Mouse (Mus musculus) hindbrain, embryonic 15.5 days (tissue): Measurements from ENCODE around the gene Mat2a. TPM values are rescaled to one million over a fixed set of nuclear protein-coding genes. Genes with fewer than 3 reads are reported as not detected.
"Not testable (repeated sequence)": the region's sequence is repeated elsewhere in the genome, so short reads cannot be mapped to it uniquely, and the experiment has no call there.

ENCODE experiments used
- ATAC-seq: fragments of 200-750 bp; cut with Nextera tagmentation; 2 replicates; pipeline ENCODE4 v1.8.0; 2017; ENCODE audit warnings: low read depth, moderate number of reproducible peaks, moderate TSS enrichment; ENCODE audit not compliant: low FRiP score
- H3K27ac ChIP-seq: fragments of 300-500 bp; sonication (generic); replicated peaks from 2 replicates; pipeline ENCODE4 v1.5.1; 2015; ENCODE audit warnings: mild to moderate bottlenecking, inconsistent platforms
- H3K27me3 ChIP-seq: fragments of 300-500 bp; sonication (generic); 2 replicates; pipeline ENCODE4 v1.6.1; 2015; ENCODE audit warnings: control low read depth, inconsistent platforms
- H3K36me3 ChIP-seq: fragments of 300-500 bp; sonication (generic); 2 replicates; pipeline ENCODE4 v1.6.1; 2015; ENCODE audit warnings: control low read depth, inconsistent platforms
- H3K4me1 ChIP-seq: fragments of 300-500 bp; sonication (generic); replicated peaks from 2 replicates; pipeline ENCODE4 v1.6.1; 2015; ENCODE audit warnings: control low read depth, inconsistent platforms
- H3K4me2 ChIP-seq: fragments of 300-500 bp; sonication (generic); 2 replicates; pipeline ENCODE4 v1.6.1; 2015; ENCODE audit warnings: moderate library complexity, mild to moderate bottlenecking, inconsistent platforms
- H3K4me3 ChIP-seq: fragments of 300-500 bp; sonication (generic); 2 replicates; pipeline ENCODE4 v1.5.1; 2015; ENCODE audit warnings: mild to moderate bottlenecking, inconsistent platforms
- H3K9ac ChIP-seq: fragments of 300-500 bp; sonication (generic); 2 replicates; pipeline ENCODE4 v1.6.1; 2015; ENCODE audit warnings: inconsistent platforms
- H3K9me3 ChIP-seq: fragments of 300-500 bp; sonication (generic); 2 replicates; pipeline ENCODE4 v1.6.1; 2016; ENCODE audit warnings: control low read depth, inconsistent platforms
- WGBS: fragments of 180-500 bp; shearing (Covaris S2); methylation state at CpG from one replicate; pipeline ENCODE4 v1.1.7; 2015; 5-methylcytosine and 5-hydroxymethylcytosine counted together
- polyA plus RNA-seq: library from polyadenylated mRNA; unstranded; fragments of >200 nt; fragmentation: Nextera tagmentation; extraction: Ambion mirVana; gene quantifications from 2 replicates; pipeline ENCODE4 v1.2.1, GENCODE M21; 2015

Mat2a gene
- polyA plus RNA-seq, 1 experiment from 2014 or later: 326 TPM

DNA sequence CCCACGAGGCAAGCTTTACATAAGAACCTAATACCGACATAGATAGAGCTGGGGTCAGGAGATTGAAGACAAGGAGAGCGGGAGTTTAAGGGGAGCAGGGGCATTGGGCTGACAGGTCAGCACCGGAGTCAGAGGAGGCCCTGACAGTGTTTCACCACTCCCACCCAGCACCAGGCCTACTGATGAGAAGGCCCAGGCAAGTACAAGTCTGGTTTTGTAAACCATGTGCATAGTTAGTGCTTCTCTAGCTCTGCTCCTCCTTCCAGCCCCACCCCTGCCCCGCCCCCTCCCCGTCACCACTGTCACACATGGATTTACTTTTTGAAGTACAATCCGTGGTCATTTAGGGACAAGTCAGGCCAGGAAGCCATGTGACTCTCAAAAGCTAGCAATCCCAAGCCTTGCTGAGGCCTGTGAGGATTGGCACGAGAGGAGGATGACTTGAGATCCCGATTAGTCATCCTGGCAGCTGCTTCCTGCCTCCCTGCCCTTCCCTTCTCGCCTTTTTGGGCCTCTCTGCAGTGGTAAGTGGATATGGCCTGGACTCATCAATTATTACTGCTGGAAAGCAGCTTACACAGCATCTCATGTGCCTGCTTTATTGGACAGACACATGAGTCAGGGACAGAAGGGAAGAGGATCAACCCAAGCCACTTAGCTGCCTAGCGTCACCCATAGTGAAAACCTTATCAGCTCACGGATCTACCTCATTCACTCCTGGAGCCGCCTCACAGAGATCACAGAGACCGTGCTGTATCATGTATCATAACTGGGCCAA lies 34.1 kb upstream of the Mat2a start:
- Histone ChIP-seq H3K27me3 (no peaks in the 10 kb centered on the region), H3K9me3 (no peaks in the 10 kb centered on the region), H3K4me3 (no peak overlapping the region), H3K4me2 (no peak overlapping the region), H3K27ac (no peak overlapping the region), H3K4me1 (0 out of 2 replicates have a peak, but pooled peaks cover 3% of the 10 kb centered on the region), H3K9ac (no peak overlapping the region), H3K36me3 (no peaks in the 10 kb centered on the region)
- ATAC-seq: no peak
- 69% methylated on average over 14 of the region's 14 CpGs for WGBS

DNA sequence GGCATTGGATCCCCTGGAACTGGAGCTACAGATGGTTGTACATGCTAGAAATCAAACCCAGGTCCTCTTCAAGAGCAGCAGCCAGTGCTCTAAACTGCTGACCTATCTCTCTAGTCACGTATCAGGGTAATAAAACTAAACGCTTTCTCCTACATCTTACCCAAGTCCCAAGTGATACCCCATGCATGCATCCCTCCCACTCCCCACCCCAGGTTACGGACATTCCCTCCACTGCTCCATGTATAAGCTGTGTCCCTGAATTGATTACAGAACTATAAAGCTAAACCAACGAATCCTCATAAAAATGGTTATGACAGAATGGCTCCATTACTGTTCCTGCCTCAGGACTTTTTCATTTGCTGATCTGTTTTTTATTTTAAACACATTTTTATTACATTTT lies 26.8 kb upstream of the Mat2a start:
- no peak overlapping the region for H3K9ac ChIP-seq
- H3K36me3 ChIP-seq: no peaks in the 10 kb centered on the region
- no peaks in the 10 kb centered on the region for H3K9me3 ChIP-seq
- H3K4me1 ChIP-seq: no peaks in the 10 kb centered on the region
- no peak overlapping the region for H3K4me3 ChIP-seq
- H3K27me3 ChIP-seq: no peaks in the 10 kb centered on the region
- no peak for ATAC-seq
- no peak overlapping the region for H3K4me2 ChIP-seq
- 81% methylated on average over 4 of the region's 4 CpGs for WGBS
- no peak overlapping the region for H3K27ac ChIP-seq

DNA sequence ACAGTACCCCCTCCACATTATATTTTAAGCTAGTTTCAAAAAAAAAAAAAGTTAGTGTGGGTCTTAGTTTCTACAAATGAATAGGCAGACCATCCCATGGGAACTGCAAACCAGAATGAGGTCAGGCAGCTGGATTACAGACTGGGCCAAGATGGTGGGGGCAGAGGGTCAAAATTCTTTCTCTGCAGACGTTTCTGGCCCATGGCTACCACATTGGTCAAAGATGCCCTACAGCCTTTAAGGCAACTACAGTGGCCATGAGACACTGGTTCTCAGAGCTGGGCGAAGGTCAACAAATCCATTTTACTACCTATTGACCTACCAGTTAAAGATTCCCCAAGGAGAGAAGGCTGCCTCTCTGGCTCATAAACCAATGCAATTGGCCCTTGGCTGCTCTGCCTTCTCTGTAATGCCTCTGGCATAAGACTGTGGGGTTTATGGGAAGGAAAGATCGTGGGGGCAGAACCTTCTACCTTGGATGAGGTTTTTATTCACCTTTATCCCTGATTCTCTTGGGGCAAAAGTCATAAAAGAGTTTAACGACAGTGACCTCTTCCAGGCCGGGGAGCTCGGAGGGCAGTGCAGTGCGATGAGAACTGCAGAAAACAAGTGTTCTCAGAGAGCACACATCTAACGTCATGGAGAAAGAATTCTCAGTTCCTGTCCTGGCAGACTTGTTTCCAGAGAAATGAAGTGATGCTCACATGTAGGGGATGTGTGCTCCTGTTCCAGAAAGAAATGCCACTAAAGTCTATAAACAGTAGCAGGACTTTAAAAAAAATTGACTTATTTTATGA lies 26.2 kb upstream of the Mat2a start:
- 75% methylated on average over 8 of the region's 8 CpGs for WGBS

DNA sequence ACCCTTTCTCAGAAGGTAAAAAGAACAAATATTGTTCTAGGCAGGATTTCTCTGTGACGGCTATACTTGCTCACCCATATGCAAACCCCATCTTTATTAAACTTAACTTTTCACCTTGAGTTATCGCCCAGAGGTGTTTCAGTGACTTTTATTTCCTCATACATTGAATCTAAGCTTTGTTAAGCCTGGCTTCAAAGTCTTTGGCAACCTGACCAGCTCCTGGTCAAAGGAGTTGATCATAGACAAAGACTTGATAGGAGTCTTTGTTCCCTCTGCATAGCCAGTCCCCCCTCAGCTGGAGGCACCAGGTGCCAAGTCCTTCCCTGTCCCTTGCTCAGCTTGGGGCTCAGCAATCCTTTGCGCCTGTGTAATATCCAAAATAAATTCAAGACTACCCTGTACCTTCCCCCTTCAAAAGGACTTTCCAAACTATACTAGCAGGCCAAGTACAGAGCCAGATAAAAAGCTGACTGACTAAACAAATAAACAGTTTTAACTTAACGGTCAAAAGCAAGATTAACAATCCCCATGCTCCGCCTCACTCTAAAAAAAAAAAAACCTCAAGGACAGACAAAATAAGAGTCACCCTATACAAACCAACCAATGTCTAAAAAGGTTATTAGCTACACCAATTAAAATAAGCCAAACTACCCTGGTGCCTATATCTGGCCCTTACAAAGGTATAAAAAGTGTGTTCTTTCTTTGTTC lies 23.3 kb upstream of the Mat2a start:
- not testable (repeated sequence) for H3K9ac ChIP-seq, H3K4me2 ChIP-seq, ATAC-seq, H3K36me3 ChIP-seq, H3K27me3 ChIP-seq, H3K4me3 ChIP-seq, H3K9me3 ChIP-seq, H3K27ac ChIP-seq, H3K4me1 ChIP-seq
- WGBS: 87% methylated on average over 5 of the region's 5 CpGs

More for the DNA sequence above, 26.2 kb upstream of the Mat2a start:
- Histone ChIP-seq H3K4me2 (no peak overlapping the region), H3K9me3 (no peaks in the 10 kb centered on the region), H3K4me3 (no peak overlapping the region), H3K27ac (no peak overlapping the region), H3K4me1 (no peaks in the 10 kb centered on the region), H3K9ac (no peak overlapping the region), H3K36me3 (no peaks in the 10 kb centered on the region), H3K27me3 (no peaks in the 10 kb centered on the region)
- no peak for ATAC-seq

DNA sequence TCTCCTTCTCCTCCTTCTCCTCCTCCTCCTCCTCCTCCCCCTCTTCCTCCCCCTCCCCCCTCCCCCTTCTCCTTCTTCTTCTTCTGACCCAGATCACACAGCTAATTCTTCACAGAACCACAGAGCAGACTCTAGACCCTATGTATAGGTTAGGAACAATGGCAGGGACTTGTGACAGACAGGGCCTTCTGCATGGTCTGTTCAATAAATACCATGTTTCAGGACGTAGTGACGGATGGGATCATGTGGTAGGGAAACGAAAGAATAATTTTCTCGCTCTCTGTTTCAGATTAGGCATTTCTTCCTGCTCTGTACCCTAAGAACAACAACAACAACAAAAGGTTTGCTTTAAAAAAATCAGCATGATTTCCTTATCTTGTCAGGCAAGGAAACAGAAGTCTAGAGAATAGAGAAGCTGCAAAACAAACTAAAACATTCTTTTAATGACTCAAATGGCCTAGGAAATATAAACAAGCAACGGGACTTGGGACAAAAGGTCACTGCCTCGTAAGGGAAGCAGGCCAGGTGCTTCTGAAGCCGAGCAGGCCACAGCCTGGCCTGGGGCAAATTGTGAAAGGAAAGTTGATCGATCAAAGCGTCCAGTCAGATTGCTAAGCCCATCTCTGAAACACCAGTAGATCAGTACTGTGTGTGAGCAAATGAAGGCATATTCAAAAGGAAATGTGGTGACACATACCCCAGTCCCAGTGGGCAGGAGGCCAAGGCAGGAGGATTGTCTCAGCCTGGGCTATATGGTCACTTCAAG lies 20.9 kb upstream of the Mat2a start:
- WGBS: 58% methylated on average over 9 of the region's 9 CpGs
- Histone ChIP-seq H3K27ac (no peak overlapping the region), H3K9me3 (no peaks in the 10 kb centered on the region), H3K4me3 (no peak overlapping the region), H3K27me3 (no peaks in the 10 kb centered on the region), H3K4me1 (peaks cover under 1% of the 10 kb centered on the region; the same call in 1 of the 2 replicates), H3K36me3 (no peaks in the 10 kb centered on the region), H3K4me2 (no peak overlapping the region), H3K9ac (no peak overlapping the region)
- no peak for ATAC-seq

DNA sequence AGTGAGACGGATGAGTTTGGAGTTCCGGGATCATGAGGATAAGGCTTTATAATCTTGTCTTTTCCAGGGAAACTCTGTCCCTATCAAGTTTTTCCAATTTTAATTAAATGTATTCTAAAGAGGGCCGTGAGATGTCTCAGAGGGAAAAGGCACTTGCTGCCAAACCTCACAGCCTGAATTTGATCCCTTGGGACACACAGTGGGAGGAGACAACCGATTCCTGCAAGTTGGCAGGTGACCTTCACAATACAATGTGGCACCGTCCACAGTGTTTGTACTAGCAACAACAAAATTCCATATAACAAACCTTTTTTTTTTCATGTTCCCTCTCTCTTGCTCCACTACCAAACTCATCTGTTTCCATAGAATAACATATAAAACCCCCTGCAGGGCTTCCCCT lies 19.6 kb upstream of the Mat2a start:
- no peaks in the 10 kb centered on the region for H3K9me3 ChIP-seq
- H3K4me1 ChIP-seq: peaks cover 14% of the 10 kb centered on the region; the same call in 1 of the 2 replicates
- WGBS: 51% methylated on average over 5 of the region's 5 CpGs
- no peak overlapping the region for H3K9ac ChIP-seq
- ATAC-seq: no peak
- no peak overlapping the region for H3K27ac ChIP-seq
- H3K36me3 ChIP-seq: no peaks in the 10 kb centered on the region
- no peaks in the 10 kb centered on the region for H3K27me3 ChIP-seq
- no peak overlapping the region for H3K4me2 ChIP-seq
- no peak overlapping the region for H3K4me3 ChIP-seq

DNA sequence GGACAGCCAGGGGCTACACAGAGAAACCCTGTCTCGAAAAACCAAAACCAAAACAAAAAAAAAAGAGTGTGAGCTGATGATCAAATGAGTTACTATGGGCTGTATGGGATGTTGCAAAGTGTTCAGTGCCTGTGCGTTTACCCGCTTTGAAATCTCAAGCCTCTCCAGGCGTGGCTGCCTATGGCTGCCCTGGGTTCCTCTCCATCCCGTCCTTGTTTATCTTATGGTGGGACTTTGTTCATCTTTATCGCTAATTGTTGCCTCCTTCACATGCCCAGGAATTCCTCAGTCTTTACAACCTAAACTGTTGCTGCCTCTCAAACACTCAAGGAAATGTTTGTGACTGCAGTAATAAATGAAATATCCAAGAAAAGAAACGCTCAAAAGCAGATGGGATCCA lies 19.1 kb upstream of the Mat2a start:
- Histone ChIP-seq H3K4me1 (peaks cover 14% of the 10 kb centered on the region; the same call in 1 of the 2 replicates), H3K9ac (no peak overlapping the region), H3K4me3 (no peak overlapping the region), H3K27me3 (no peaks in the 10 kb centered on the region), H3K27ac (no peak overlapping the region), H3K4me2 (no peak overlapping the region), H3K36me3 (no peaks in the 10 kb centered on the region), H3K9me3 (no peaks in the 10 kb centered on the region)
- no peak for ATAC-seq
- WGBS: 82% methylated on average over 7 of the region's 7 CpGs

DNA sequence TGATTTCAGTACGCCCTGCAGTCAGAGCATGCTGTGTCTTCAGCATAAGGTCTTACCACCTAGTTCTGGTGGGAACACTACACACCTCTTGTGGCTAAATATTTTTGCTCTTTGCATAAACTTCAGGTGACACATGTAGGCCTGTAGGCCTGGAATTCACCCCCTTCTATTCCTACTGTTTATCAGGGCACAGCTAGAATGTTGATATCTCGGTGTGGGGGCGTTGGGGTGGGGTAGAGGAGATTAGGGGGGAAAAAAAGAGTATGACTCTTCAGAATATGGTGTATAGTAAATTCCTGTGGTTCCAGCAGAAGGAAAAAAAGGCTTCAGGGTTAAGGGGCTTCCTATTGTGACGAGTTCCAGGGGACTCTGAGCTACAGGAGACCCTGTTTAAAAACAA lies 17.2 kb upstream of the Mat2a start:
- no peak for ATAC-seq
- Histone ChIP-seq H3K9me3 (no peaks in the 10 kb centered on the region), H3K4me1 (peaks cover 14% of the 10 kb centered on the region; the same call in 1 of the 2 replicates), H3K4me3 (no peak overlapping the region), H3K9ac (no peak overlapping the region), H3K27me3 (no peaks in the 10 kb centered on the region), H3K4me2 (no peak overlapping the region), H3K36me3 (no peaks in the 10 kb centered on the region), H3K27ac (no peak overlapping the region)
- whole genome bisulfite sequencing: 86% methylated on average over 4 of the region's 4 CpGs

DNA sequence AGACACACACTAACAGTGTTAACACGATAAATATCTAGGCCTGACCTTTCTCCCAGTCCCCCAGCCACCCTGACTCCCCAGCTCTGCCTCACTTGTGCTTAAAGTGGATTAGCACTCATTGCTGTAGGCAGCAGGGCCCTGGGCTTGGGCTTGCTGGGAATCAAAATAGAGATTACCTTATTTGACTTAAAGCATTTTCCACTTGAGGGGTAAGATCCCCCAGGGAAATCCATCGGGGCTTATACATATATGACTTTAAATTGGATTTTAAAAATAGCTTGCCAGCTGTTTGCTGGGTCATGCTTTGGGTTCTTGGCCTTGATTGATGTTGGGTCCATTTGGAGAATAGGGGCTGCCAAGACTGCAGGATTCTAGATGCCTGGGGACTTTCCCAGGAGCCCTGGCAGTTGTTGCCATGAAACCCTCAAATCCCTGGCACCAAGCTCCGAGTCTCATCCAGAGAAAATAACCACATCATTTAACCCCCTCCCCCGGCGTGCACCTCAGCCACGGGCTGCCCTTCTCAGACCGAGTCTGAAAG lies 15.5 kb upstream of the Mat2a start:
- Histone ChIP-seq H3K27ac (peak overlapping the region; percentile 63), H3K9ac (no peak overlapping the region), H3K9me3 (no peaks in the 10 kb centered on the region), H3K4me3 (no peak overlapping the region), H3K36me3 (no peaks in the 10 kb centered on the region), H3K27me3 (no peaks in the 10 kb centered on the region), H3K4me2 (no peak overlapping the region), H3K4me1 (peaks cover 14% of the 10 kb centered on the region; the same call in 1 of the 2 replicates)
- peak; percentile 84 for ATAC-seq
- 34% methylated on average over 7 of the region's 7 CpGs for WGBS

DNA sequence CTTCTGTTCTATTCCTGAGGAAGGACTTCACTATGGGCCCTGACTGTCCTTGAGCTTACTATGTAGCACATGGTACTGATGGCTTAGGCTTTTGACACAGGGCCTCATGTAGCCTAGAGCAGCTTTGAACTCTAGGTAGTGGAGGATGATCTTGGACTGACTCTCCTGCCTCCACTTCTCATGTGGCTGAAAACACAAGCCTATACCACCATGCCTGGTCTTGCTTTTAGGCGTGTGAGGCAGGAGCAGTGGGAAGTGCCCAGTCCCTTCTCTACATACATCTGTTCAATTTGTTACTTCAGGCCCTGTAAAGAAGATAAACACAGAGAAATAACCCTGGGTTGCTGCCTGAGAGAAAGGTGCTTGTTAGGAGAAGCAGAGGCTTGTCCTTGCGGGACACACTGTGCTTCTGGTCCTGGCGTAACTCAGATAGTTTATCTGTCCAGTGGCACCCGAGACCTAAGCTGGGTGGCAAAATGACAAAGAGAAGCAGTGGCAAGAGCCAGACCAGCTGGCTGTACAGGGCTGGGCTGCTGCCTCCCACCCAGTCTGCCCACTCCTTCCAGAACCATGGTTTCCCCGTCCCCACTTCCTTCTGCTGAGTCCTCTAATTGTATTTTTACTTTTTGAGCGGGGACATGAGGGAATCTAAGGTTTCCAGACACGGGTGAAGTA lies 14.9 kb upstream of the Mat2a start:
- Histone ChIP-seq H3K9ac (no peak overlapping the region), H3K36me3 (no peaks in the 10 kb centered on the region)
- peak; percentile 59; the same call in 1 of the 2 replicates for ATAC-seq

DNA sequence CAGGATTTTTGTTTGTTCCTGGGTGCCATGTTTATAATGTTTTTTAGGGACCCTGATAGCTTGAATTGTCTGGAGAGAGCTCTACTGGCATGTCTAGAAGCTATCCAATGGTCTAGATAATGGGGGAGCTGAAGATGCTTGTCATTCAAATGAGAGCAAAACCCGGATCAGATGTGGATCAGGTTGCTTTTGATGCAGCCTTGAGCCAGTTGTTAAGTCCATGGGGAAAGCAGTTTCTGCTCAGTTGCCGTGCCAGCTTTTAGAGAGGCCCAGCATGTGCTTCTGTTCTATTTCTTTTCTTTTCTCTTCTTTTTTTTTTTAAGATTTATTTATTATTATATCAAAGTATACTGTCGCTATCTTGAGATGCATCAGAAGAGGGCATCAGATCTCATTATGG lies 14.2 kb upstream of the Mat2a start:
- Histone ChIP-seq H3K4me2 (no peak overlapping the region), H3K9ac (no peak overlapping the region), H3K4me1 (peaks cover 14% of the 10 kb centered on the region; the same call in 1 of the 2 replicates), H3K27me3 (no peaks in the 10 kb centered on the region), H3K9me3 (no peaks in the 10 kb centered on the region), H3K4me3 (no peak overlapping the region), H3K36me3 (no peaks in the 10 kb centered on the region), H3K27ac (no peak overlapping the region; the same call in 1 of the 2 replicates)
- 68% methylated on average over 3 of the region's 3 CpGs for WGBS
- no peak for ATAC-seq

More for the DNA sequence above, 14.9 kb upstream of the Mat2a start:
- Histone ChIP-seq H3K9me3 (no peaks in the 10 kb centered on the region), H3K27me3 (no peaks in the 10 kb centered on the region), H3K4me2 (no peak overlapping the region), H3K27ac (peak overlapping the region; percentile 63), H3K4me1 (peaks cover 14% of the 10 kb centered on the region; the same call in 1 of the 2 replicates), H3K4me3 (no peak overlapping the region)
- WGBS: 63% methylated on average over 7 of the region's 7 CpGs
